Mouse (Mus musculus): ENCODE data around the gene Zfhx3. TPM values are rescaled to one million over a fixed set of nuclear protein-coding genes. Genes with fewer than 3 reads are reported as not detected.
A peak's percentile ranks its signal among the peaks of the same experiment; 100 is the strongest.

Zfhx3 gene
- polyA plus RNA-seq, 1 experiment from 2014 or later = 1.2 TPM

GRCm38 (mm10) chr8:108866430-108866829, 924.0 kb downstream of the Zfhx3 start:
- Histone ChIP-seq H3K9me3 (replicated peaks; ENCODE audit: control insufficient read depth, low read length) (no peaks in the 10 kb centered on the region), H3K27me3 (ENCODE audit: control insufficient read depth, insufficient read depth, low read depth, low read length) (no peaks in the 10 kb centered on the region), H3K4me2 (ENCODE audit: low read depth, low read length) (no peak overlapping the region), H3K4me1 (ENCODE audit: control insufficient read depth, low read depth, low read length) (no peaks in the 10 kb centered on the region; the same call in 1 of the 2 replicates), H3K27ac (ENCODE audit: low read length) (no peak overlapping the region), H3K9ac (ENCODE audit: low read depth, low read length) (no peak overlapping the region), H3K4me3 (ENCODE audit: low read depth, low read length) (no peak overlapping the region), H3K36me3 (ENCODE audit: control insufficient read depth, insufficient read depth) (no peaks in the 10 kb centered on the region)
- WGBS (ENCODE audit: insufficient replicate concordance) = 51% methylated on average over 7 of the region's 7 CpGs
- peak; percentile 47 for ATAC-seq (ENCODE audit: low read depth)

GRCm38 (mm10) chr8:108867482-108868258, 925.2 kb downstream of the Zfhx3 start:
- no peak overlapping the region for H3K4me2 ChIP-seq (ENCODE audit: low read depth, low read length)
- H3K27me3 ChIP-seq (ENCODE audit: control insufficient read depth, insufficient read depth, low read depth, low read length) = no peaks in the 10 kb centered on the region
- no peaks in the 10 kb centered on the region for H3K36me3 ChIP-seq (ENCODE audit: control insufficient read depth, insufficient read depth)
- no peak overlapping the region for H3K27ac ChIP-seq (ENCODE audit: low read length)
- no peaks in the 10 kb centered on the region; the same call in 1 of the 2 replicates for H3K4me1 ChIP-seq (ENCODE audit: control insufficient read depth, low read depth, low read length)
- peak; percentile 73 for ATAC-seq (ENCODE audit: low read depth)
- no peak overlapping the region for H3K4me3 ChIP-seq (ENCODE audit: low read depth, low read length)
- 50% methylated on average over 13 of the region's 13 CpGs for WGBS (ENCODE audit: insufficient replicate concordance)
- no peaks in the 10 kb centered on the region for H3K9me3 ChIP-seq (replicated peaks; ENCODE audit: control insufficient read depth, low read length)
- no peak overlapping the region for H3K9ac ChIP-seq (ENCODE audit: low read depth, low read length)

- no peak for ATAC-seq (ENCODE audit: low read depth)
- WGBS (ENCODE audit: insufficient replicate concordance) = 64% methylated on average over 14 of the region's 14 CpGs
- no peaks in the 10 kb centered on the region for H3K9me3 ChIP-seq (replicated peaks; ENCODE audit: control insufficient read depth, low read length)
- no peak overlapping the region for H3K27ac ChIP-seq (ENCODE audit: low read length)
- H3K4me1 ChIP-seq (ENCODE audit: control insufficient read depth, low read depth, low read length) = no peaks in the 10 kb centered on the region; the same call in 1 of the 2 replicates
- H3K4me2 ChIP-seq (ENCODE audit: low read depth, low read length) = no peak overlapping the region
- no peak overlapping the region for H3K4me3 ChIP-seq (ENCODE audit: low read depth, low read length)
- H3K9ac ChIP-seq (ENCODE audit: low read depth, low read length) = no peak overlapping the region
- no peaks in the 10 kb centered on the region for H3K27me3 ChIP-seq (ENCODE audit: control insufficient read depth, insufficient read depth, low read depth, low read length)
- H3K36me3 ChIP-seq (ENCODE audit: control insufficient read depth, insufficient read depth) = no peaks in the 10 kb centered on the region
Observed at GRCm38 (mm10) chr8:108868259-108869090, 926.0 kb downstream of the Zfhx3 start.

GRCm38 (mm10) chr8:108869420-108869819, 927.0 kb downstream of the Zfhx3 start:
- Histone ChIP-seq H3K9me3 (replicated peaks; ENCODE audit: control insufficient read depth, low read length) (no peaks in the 10 kb centered on the region), H3K4me3 (ENCODE audit: low read depth, low read length) (no peak overlapping the region), H3K27me3 (ENCODE audit: control insufficient read depth, insufficient read depth, low read depth, low read length) (no peaks in the 10 kb centered on the region), H3K9ac (ENCODE audit: low read depth, low read length) (no peak overlapping the region), H3K4me2 (ENCODE audit: low read depth, low read length) (no peak overlapping the region), H3K36me3 (ENCODE audit: control insufficient read depth, insufficient read depth) (no peaks in the 10 kb centered on the region), H3K27ac (ENCODE audit: low read length) (no peak overlapping the region), H3K4me1 (ENCODE audit: control insufficient read depth, low read depth, low read length) (no peaks in the 10 kb centered on the region; the same call in 1 of the 2 replicates)
- WGBS (ENCODE audit: insufficient replicate concordance) = 80% methylated on average over 3 of the region's 3 CpGs
- ATAC-seq (ENCODE audit: low read depth) = no peak

GRCm38 (mm10) chr8:108869935-108870334, 927.5 kb downstream of the Zfhx3 start:
- Histone ChIP-seq H3K4me2 (ENCODE audit: low read depth, low read length) (no peak overlapping the region), H3K36me3 (ENCODE audit: control insufficient read depth, insufficient read depth) (no peaks in the 10 kb centered on the region), H3K9me3 (replicated peaks; ENCODE audit: control insufficient read depth, low read length) (no peaks in the 10 kb centered on the region), H3K4me3 (ENCODE audit: low read depth, low read length) (no peak overlapping the region), H3K9ac (ENCODE audit: low read depth, low read length) (no peak overlapping the region), H3K4me1 (ENCODE audit: control insufficient read depth, low read depth, low read length) (no peaks in the 10 kb centered on the region; the same call in 1 of the 2 replicates), H3K27ac (ENCODE audit: low read length) (no peak overlapping the region), H3K27me3 (ENCODE audit: control insufficient read depth, insufficient read depth, low read depth, low read length) (no peaks in the 10 kb centered on the region)
- ATAC-seq (ENCODE audit: low read depth) = no peak
- 39% methylated on average over 5 of the region's 5 CpGs for WGBS (ENCODE audit: insufficient replicate concordance)

- ATAC-seq (ENCODE audit: low read depth) = no peak
- Histone ChIP-seq H3K27me3 (ENCODE audit: control insufficient read depth, insufficient read depth, low read depth, low read length) (no peaks in the 10 kb centered on the region), H3K9me3 (replicated peaks; ENCODE audit: control insufficient read depth, low read length) (no peaks in the 10 kb centered on the region), H3K27ac (ENCODE audit: low read length) (no peak overlapping the region), H3K4me2 (ENCODE audit: low read depth, low read length) (no peak overlapping the region), H3K4me1 (ENCODE audit: control insufficient read depth, low read depth, low read length) (no peaks in the 10 kb centered on the region; the same call in 1 of the 2 replicates), H3K9ac (ENCODE audit: low read depth, low read length) (no peak overlapping the region), H3K4me3 (ENCODE audit: low read depth, low read length) (no peak overlapping the region), H3K36me3 (ENCODE audit: control insufficient read depth, insufficient read depth) (no peaks in the 10 kb centered on the region)
- WGBS (ENCODE audit: insufficient replicate concordance) = 83% methylated on average over 3 of the region's 3 CpGs
Observed at GRCm38 (mm10) chr8:108870371-108870770, 927.9 kb downstream of the Zfhx3 start.

GRCm38 (mm10) chr8:108875722-108876121, 933.3 kb downstream of the Zfhx3 start:
- no peaks in the 10 kb centered on the region for H3K27me3 ChIP-seq (ENCODE audit: control insufficient read depth, insufficient read depth, low read depth, low read length)
- H3K9me3 ChIP-seq (replicated peaks; ENCODE audit: control insufficient read depth, low read length) = no peaks in the 10 kb centered on the region
- H3K4me2 ChIP-seq (ENCODE audit: low read depth, low read length) = no peak overlapping the region
- H3K4me3 ChIP-seq (ENCODE audit: low read depth, low read length) = no peak overlapping the region
- H3K27ac ChIP-seq (ENCODE audit: low read length) = no peak overlapping the region
- WGBS (ENCODE audit: insufficient replicate concordance) = 34% methylated on average over 5 of the region's 5 CpGs
- H3K36me3 ChIP-seq (ENCODE audit: control insufficient read depth, insufficient read depth) = no peaks in the 10 kb centered on the region
- no peak for ATAC-seq (ENCODE audit: low read depth)
- H3K4me1 ChIP-seq (ENCODE audit: control insufficient read depth, low read depth, low read length) = no peaks in the 10 kb centered on the region; the same call in 1 of the 2 replicates
- no peak overlapping the region for H3K9ac ChIP-seq (ENCODE audit: low read depth, low read length)

- H3K9me3 ChIP-seq (replicated peaks; ENCODE audit: control insufficient read depth, low read length) = no peaks in the 10 kb centered on the region
- no peaks in the 10 kb centered on the region for H3K36me3 ChIP-seq (ENCODE audit: control insufficient read depth, insufficient read depth)
- no peak overlapping the region for H3K4me2 ChIP-seq (ENCODE audit: low read depth, low read length)
- H3K27me3 ChIP-seq (ENCODE audit: control insufficient read depth, insufficient read depth, low read depth, low read length) = no peaks in the 10 kb centered on the region
- ATAC-seq (ENCODE audit: low read depth) = no peak
- no peak overlapping the region for H3K9ac ChIP-seq (ENCODE audit: low read depth, low read length)
- no peak overlapping the region for H3K27ac ChIP-seq (ENCODE audit: low read length)
- H3K4me3 ChIP-seq (ENCODE audit: low read depth, low read length) = no peak overlapping the region
- 55% methylated on average over 6 of the region's 6 CpGs for WGBS (ENCODE audit: insufficient replicate concordance)
- H3K4me1 ChIP-seq (ENCODE audit: control insufficient read depth, low read depth, low read length) = no peaks in the 10 kb centered on the region; the same call in 1 of the 2 replicates
Observed at GRCm38 (mm10) chr8:108880101-108880500, 937.7 kb downstream of the Zfhx3 start.

- Histone ChIP-seq H3K36me3 (ENCODE audit: control insufficient read depth, insufficient read depth) (no peaks in the 10 kb centered on the region), H3K4me1 (ENCODE audit: control insufficient read depth, low read depth, low read length) (no peaks in the 10 kb centered on the region), H3K9me3 (replicated peaks; ENCODE audit: control insufficient read depth, low read length) (no peaks in the 10 kb centered on the region), H3K4me2 (ENCODE audit: low read depth, low read length) (no peak overlapping the region), H3K9ac (ENCODE audit: low read depth, low read length) (no peak overlapping the region), H3K27ac (ENCODE audit: low read length) (no peak overlapping the region), H3K4me3 (ENCODE audit: low read depth, low read length) (no peak overlapping the region), H3K27me3 (ENCODE audit: control insufficient read depth, insufficient read depth, low read depth, low read length) (no peaks in the 10 kb centered on the region)
- ATAC-seq (ENCODE audit: low read depth) = no peak
- WGBS (ENCODE audit: insufficient replicate concordance) = 80% methylated on average over 7 of the region's 7 CpGs
Observed at GRCm38 (mm10) chr8:108881336-108881735, 938.9 kb downstream of the Zfhx3 start.
